Mouse (Mus musculus) embryonic facial prominence, embryonic 11.5 days (tissue): ENCODE results near the gene Wfdc6a. TPM values are rescaled to one million over a fixed set of nuclear protein-coding genes. Genes with fewer than 3 reads are reported as not detected.
"Not testable (repeated sequence)": the region's sequence is repeated elsewhere in the genome, so short reads cannot be mapped to it uniquely, and the experiment has no call there.

Experiments used
- ATAC-seq: fragments of 200-750 bp; cut with Nextera tagmentation; replicated peaks from 2 replicates; pipeline ENCODE4 v1.8.0; 2017; ENCODE audit warnings: low read depth; ENCODE audit not compliant: insufficient number of reproducible peaks, low FRiP score, low TSS enrichment
- DNase-seq: peaks from one replicate; pipeline ENCODE4 v3.0.0-alpha.2; 2015; ENCODE audit warnings: low spot score
- H3K27ac ChIP-seq: fragments of 300-500 bp; sonication (generic); replicated peaks from 2 replicates; pipeline ENCODE4 v1.5.1; 2014; ENCODE audit warnings: mild to moderate bottlenecking, low read depth, low read length, control low read depth
- H3K27me3 ChIP-seq: fragments of 300-500 bp; sonication (generic); 2 replicates; pipeline ENCODE4 v1.6.1; 2014; ENCODE audit warnings: mild to moderate bottlenecking, low read length, moderate library complexity, mixed read lengths; ENCODE audit not compliant: control insufficient read depth, insufficient read depth
- H3K36me3 ChIP-seq: fragments of 300-500 bp; sonication (generic); replicated peaks from 2 replicates; pipeline ENCODE4 v1.6.1; 2014; ENCODE audit warnings: low read depth, mild to moderate bottlenecking, low read length, moderate library complexity, mixed read lengths; ENCODE audit not compliant: control insufficient read depth, insufficient read depth
- H3K4me1 ChIP-seq: fragments of 300-500 bp; sonication (generic); 2 replicates; pipeline ENCODE4 v1.6.1; 2014; ENCODE audit warnings: low read length, mixed read lengths; ENCODE audit not compliant: control insufficient read depth, insufficient read depth
- H3K4me2 ChIP-seq: fragments of 300-500 bp; sonication (generic); 2 replicates; pipeline ENCODE4 v1.6.1; 2014; ENCODE audit warnings: low read depth, mild to moderate bottlenecking, control low read depth, low read length, moderate library complexity
- H3K4me3 ChIP-seq: fragments of 300-500 bp; sonication (generic); 2 replicates; pipeline ENCODE4 v1.5.1; 2014; ENCODE audit warnings: low read depth, low read length, control low read depth
- H3K9ac ChIP-seq: fragments of 300-500 bp; sonication (generic); replicated peaks from 2 replicates; pipeline ENCODE4 v1.6.1; 2014; ENCODE audit warnings: mild to moderate bottlenecking, control low read depth, low read length
- H3K9me3 ChIP-seq: fragments of 300-500 bp; sonication (generic); replicated peaks from 2 replicates; pipeline ENCODE4 v1.6.1; 2016; ENCODE audit warnings: mild to moderate bottlenecking, low read length, inconsistent platforms, mixed read lengths; ENCODE audit not compliant: control insufficient read depth
- WGBS: fragments of 180-500 bp; shearing (Covaris S2); extraction: QIAGEN DNeasy Blood & Tissue Kit; methylation state at CpG from one replicate; pipeline ENCODE4 v1.1.7; 2014; 5-methylcytosine and 5-hydroxymethylcytosine counted together
- polyA plus RNA-seq: library from polyadenylated mRNA; unstranded; fragments of >200 nt; fragmentation: Nextera tagmentation; extraction: Ambion mirVana; gene quantifications from 2 replicates; pipeline ENCODE4 v1.2.1, GENCODE M21; 2014

Wfdc6a gene
- polyA plus RNA-seq, 1 experiment from 2014 or later, result not detected

DNA sequence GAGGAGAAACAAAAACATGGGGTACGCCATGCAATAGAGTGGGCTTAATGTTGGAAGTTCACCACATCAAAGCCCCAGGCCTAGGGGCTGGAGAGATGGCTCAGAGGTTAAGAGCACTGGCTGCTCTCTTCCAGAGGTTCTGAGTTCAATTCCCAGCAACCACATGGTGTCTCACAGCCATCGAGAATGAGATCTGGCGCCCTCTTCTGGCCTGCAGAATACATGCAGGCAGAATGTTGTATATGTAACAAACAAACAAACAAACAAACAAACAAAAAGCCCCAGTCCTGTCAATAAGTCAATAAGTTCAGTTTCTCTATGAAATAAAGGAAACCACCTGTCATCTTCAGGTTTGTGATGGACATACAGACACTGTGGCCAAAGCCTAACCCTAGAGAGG, 14.9 kb upstream of the Wfdc6a start:
- 64% methylated on average over 3 of the region's 3 CpGs for WGBS

GRCm38 (mm10) chr2:164593494-164593893, 8.2 kb upstream of the Wfdc6a start, which contains the start of gene Eppin:
TSS of gene Eppin (minus strand) at chr2:164593594.
- H3K9ac ChIP-seq, result no peak within 1 kb of the TSS
- no peaks in the 10 kb centered on the region for H3K36me3 ChIP-seq
- no peak within 1 kb of the TSS for H3K4me3 ChIP-seq
- ATAC-seq (no peak), DNase-seq (no peak)
- no peak within 1 kb of the TSS for H3K4me2 ChIP-seq
- no peak within 1 kb of the TSS for H3K27ac ChIP-seq
- H3K27me3 ChIP-seq, result no peaks in the 10 kb centered on the region
- H3K9me3 ChIP-seq, result no peaks in the 10 kb centered on the region
- WGBS, result 77% methylated on average over 4 of the region's 4 CpGs
- no peaks in the 10 kb centered on the region for H3K4me1 ChIP-seq

More for the DNA sequence above, 14.9 kb upstream of the Wfdc6a start:
- H3K9me3 ChIP-seq, result no peaks in the 10 kb centered on the region
- H3K27me3 ChIP-seq, result no peaks in the 10 kb centered on the region
- no peaks in the 10 kb centered on the region for H3K36me3 ChIP-seq
- no peaks in the 10 kb centered on the region for H3K4me1 ChIP-seq
- H3K4me2 ChIP-seq, result no peak overlapping the region
- H3K27ac ChIP-seq, result no peak overlapping the region
- no peak overlapping the region for H3K9ac ChIP-seq
- ATAC-seq, result no peak
- no peak overlapping the region for H3K4me3 ChIP-seq
- no peak for DNase-seq

DNA sequence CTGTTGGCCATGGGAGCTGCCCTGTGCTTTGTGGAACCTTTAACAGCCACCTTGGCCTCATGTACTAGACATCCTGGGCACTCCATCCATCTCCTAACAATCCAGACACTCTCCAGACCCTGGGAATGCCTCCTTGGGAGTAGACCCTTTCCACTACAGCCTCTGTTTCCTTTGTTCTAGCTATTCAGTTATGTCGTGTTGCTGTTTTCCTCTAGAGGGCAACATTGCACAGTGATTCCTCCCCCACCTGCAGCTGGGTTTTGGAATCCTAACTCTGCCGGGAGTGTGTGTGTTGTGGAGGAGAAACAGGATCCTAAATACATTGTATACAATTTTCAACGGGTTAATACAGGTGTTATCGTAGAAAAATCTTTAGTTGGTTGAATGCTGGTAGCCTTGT, 6.8 kb upstream of the Wfdc6a start:
- no peak overlapping the region for H3K4me2 ChIP-seq
- no peak overlapping the region for H3K4me3 ChIP-seq
- no peaks in the 10 kb centered on the region for H3K9me3 ChIP-seq
- ATAC-seq (0 out of 2 replicates have a peak, but pooled peaks have one; percentile 44), DNase-seq (peak; percentile 81)
- no peaks in the 10 kb centered on the region for H3K4me1 ChIP-seq
- H3K9ac ChIP-seq, result 0 out of 2 replicates have a peak overlapping the region, but pooled peaks have one; percentile 25
- 5% methylated on average over 4 of the region's 4 CpGs for WGBS
- no peaks in the 10 kb centered on the region for H3K27me3 ChIP-seq
- no peak overlapping the region for H3K27ac ChIP-seq
- H3K36me3 ChIP-seq, result no peaks in the 10 kb centered on the region

GRCm38 (mm10) chr2:164573359-164573758, 11.9 kb downstream of the Wfdc6a start, which contains the start of gene Spint3:
TSS of gene Spint3 (minus strand) at chr2:164573459.
- not testable (repeated sequence) for ATAC-seq, H3K4me1 ChIP-seq, H3K9ac ChIP-seq, H3K27ac ChIP-seq, H3K4me2 ChIP-seq, H3K36me3 ChIP-seq, H3K9me3 ChIP-seq, H3K27me3 ChIP-seq, H3K4me3 ChIP-seq, DNase-seq
- 82% methylated on average over 6 of the region's 6 CpGs for WGBS

DNA sequence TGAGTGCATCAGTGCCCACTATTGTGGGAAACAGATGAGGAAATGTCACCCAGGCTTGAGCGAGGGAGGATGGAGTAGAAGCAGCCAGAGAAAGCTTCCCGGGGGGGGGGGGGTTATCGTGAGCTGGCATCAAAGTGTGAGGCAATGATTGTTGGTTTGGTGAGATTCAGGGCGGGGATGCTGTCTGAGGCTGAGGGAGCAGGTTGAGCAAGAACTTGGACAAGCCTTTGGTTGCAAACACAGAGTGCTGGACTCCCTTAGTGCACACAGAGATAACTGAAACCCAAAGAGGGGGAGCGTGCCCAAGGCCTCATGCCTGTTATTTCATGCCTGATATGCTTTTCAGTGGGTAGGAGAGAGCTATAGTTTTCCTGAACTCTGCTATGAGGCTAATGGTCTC, 17.8 kb downstream of the Wfdc6a start:
- WGBS, result 86% methylated on average over 5 of the region's 5 CpGs
- DNase-seq, result no peak
- ATAC-seq, result no peak
- peaks cover 3% of the 10 kb centered on the region; the same call in 1 of the 2 replicates for H3K4me1 ChIP-seq
- no peak overlapping the region for H3K9ac ChIP-seq
- no peak overlapping the region for H3K4me3 ChIP-seq
- H3K27ac ChIP-seq, result no peak overlapping the region
- H3K4me2 ChIP-seq, result no peak overlapping the region
- no peaks in the 10 kb centered on the region for H3K9me3 ChIP-seq
- no peaks in the 10 kb centered on the region for H3K27me3 ChIP-seq
- H3K36me3 ChIP-seq, result no peaks in the 10 kb centered on the region

- ATAC-seq, result no peak
- no peak overlapping the region for H3K27ac ChIP-seq
- no peak overlapping the region for H3K9ac ChIP-seq
- H3K4me3 ChIP-seq, result no peak overlapping the region
- H3K9me3 ChIP-seq, result no peaks in the 10 kb centered on the region
- no peak for DNase-seq
- 85% methylated on average over 2 of the region's 2 CpGs for WGBS
- H3K4me2 ChIP-seq, result no peak overlapping the region
- H3K4me1 ChIP-seq, result peaks cover 4% of the 10 kb centered on the region; the same call in 1 of the 2 replicates
- no peaks in the 10 kb centered on the region for H3K36me3 ChIP-seq
- no peaks in the 10 kb centered on the region for H3K27me3 ChIP-seq
These were observed 18.2 kb downstream of the Wfdc6a start for GRCm38 (mm10) chr2:164566997-164567396.

GRCm38 (mm10) chr2:164564346-164564745, 20.9 kb downstream of the Wfdc6a start:
- Histone ChIP-seq H3K27ac (no peak overlapping the region), H3K9me3 (no peaks in the 10 kb centered on the region), H3K4me1 (peaks cover 4% of the 10 kb centered on the region; the same call in 1 of the 2 replicates), H3K9ac (no peak overlapping the region), H3K4me2 (peak overlapping the region; percentile 74; the same call in 1 of the 2 replicates), H3K36me3 (no peaks in the 10 kb centered on the region), H3K4me3 (no peak overlapping the region), H3K27me3 (no peaks in the 10 kb centered on the region)
- ATAC-seq, result no peak
- 78% methylated on average over 5 of the region's 5 CpGs for WGBS
- no peak for DNase-seq

GRCm38 (mm10) chr2:164563339-164564038, 21.8 kb downstream of the Wfdc6a start:
- H3K27ac ChIP-seq, result peak overlapping the region; percentile 20; the same call in 1 of the 2 replicates
- ATAC-seq (peak; percentile 81), DNase-seq (peak; percentile 80)
- H3K4me1 ChIP-seq, result peaks cover 4% of the 10 kb centered on the region; the same call in 1 of the 2 replicates
- peak overlapping the region; percentile 70 for H3K9ac ChIP-seq
- WGBS, result under 1% methylated on average over 32 of the region's 32 CpGs
- no peaks in the 10 kb centered on the region for H3K9me3 ChIP-seq
- peak overlapping the region; percentile 31 for H3K4me3 ChIP-seq
- H3K4me2 ChIP-seq, result peak overlapping the region; percentile 74
- no peaks in the 10 kb centered on the region for H3K27me3 ChIP-seq
- no peaks in the 10 kb centered on the region for H3K36me3 ChIP-seq
